Mouse (Mus musculus) heart, adult 18-20 months (tissue): Measurements from ENCODE around the gene Trip10. TPM values are rescaled to one million over a fixed set of nuclear protein-coding genes. Genes with fewer than 3 reads are reported as not detected.

Experiments used
- DNase-seq, 2 experiments: peaks; one replicate each; pipeline ENCODE4 v3.0.0; 2021 to 2022; ENCODE audit warnings: mixed read lengths in 1 of 2
- microRNA-seq, 2 experiments: library from miRNA; unstranded; fragments of <30 nt; microRNA quantifications; one replicate each; pipeline ENCODE4 v1.2.0; 2022
- total RNA-seq, 2 experiments: library from RNA; stranded (reverse); gene quantifications; 2 replicates each; pipeline ENCODE4 v1.2.3; 2021

The Trip10 gene
- total RNA-seq, 2 experiments from 2014 or later, result 106 to 109 TPM

GRCm38 (mm10) chr17:57292302-57292701, 43.0 kb downstream of the Trip10 start:
- no peak for DNase-seq

GRCm38 (mm10) chr17:57292968-57293367, 43.7 kb downstream of the Trip10 start:
- DNase-seq, result no peak

- DNase-seq, result no peak
Measured at GRCm38 (mm10) chr17:57295935-57296334, 46.7 kb downstream of the Trip10 start.

- DNase-seq, result no peak
Measured at GRCm38 (mm10) chr17:57297040-57297439, 47.8 kb downstream of the Trip10 start.

GRCm38 (mm10) chr17:57305593-57305992, 56.3 kb downstream of the Trip10 start:
- DNase-seq, result no peak

- no peak for DNase-seq
Measured at GRCm38 (mm10) chr17:57307074-57307473, 57.8 kb downstream of the Trip10 start.

GRCm38 (mm10) chr17:57311801-57312200, 62.5 kb downstream of the Trip10 start:
- DNase-seq, result no peak

Small RNA genes within 50 kb of the gene (microRNA-seq; reads per million reads assigned to microRNA genes)
- gene Mir6978, result 0 to 0.76 reads per million in 2 experiments

Other genes with a start within 250 kb of the Trip10 start
- not detected for gene Pspn, start 249.4 kb upstream of the Trip10 start, total RNA-seq
- 10 to 100 TPM; 22.6 to 23.0 TPM for gene Gtf2f1, start 238.2 kb upstream of the Trip10 start, total RNA-seq
- gene Gm17949, start 238.0 kb upstream of the Trip10 start, total RNA-seq, result not detected
- 10 to 100 TPM; 38.3 to 42.5 TPM for gene Khsrp, start 217.9 kb upstream of the Trip10 start, total RNA-seq
- gene Slc25a41, start 207.8 kb upstream of the Trip10 start, total RNA-seq, result not detected
- gene Crb3, start 190.3 kb upstream of the Trip10 start, total RNA-seq, result under 1 TPM in 1 of 2 experiments, not detected in 1; 0.95 TPM
- gene Slc25a23, start 189.6 kb upstream of the Trip10 start, total RNA-seq, result 10 to 100 TPM; 58.9 to 62.5 TPM
- gene Dennd1c, start 170.9 kb upstream of the Trip10 start, total RNA-seq, result 1 to 10 TPM in 1 of 2 experiments, under 1 TPM in 1; 0.60 to 3.0 TPM
- 1 to 10 TPM; 1.2 to 1.6 TPM for gene Tubb4a, start 161.7 kb upstream of the Trip10 start, total RNA-seq
- gene Tnfsf9, start 144.1 kb upstream of the Trip10 start, total RNA-seq, result under 1 TPM in 1 of 2 experiments, not detected in 1; 0.51 TPM
- not detected for gene Cd70, start 99.7 kb upstream of the Trip10 start, total RNA-seq
- under 1 TPM in 1 of 2 experiments, not detected in 1; 0.36 TPM for gene Tnfsf14, start 55.3 kb upstream of the Trip10 start, total RNA-seq
- 100 to 1,000 TPM in 1 of 2 experiments, 10 to 100 TPM in 1; 69.5 to 194 TPM for gene C3, start 21.3 kb upstream of the Trip10 start, total RNA-seq
- 10 to 100 TPM; 24.4 to 30.0 TPM for gene Gpr108, start 1.0 kb upstream of the Trip10 start, total RNA-seq
- 1 to 10 TPM; 1.6 to 3.3 TPM for gene Vav1, start 29.6 kb downstream of the Trip10 start, total RNA-seq
- gene Adgre1, start 109.2 kb downstream of the Trip10 start, total RNA-seq, result 10 to 100 TPM in 1 of 2 experiments, 1 to 10 TPM in 1; 5.9 to 10.0 TPM